Mouse (Mus musculus): Measurements from ENCODE around the gene Hoxb7.

DNA sequence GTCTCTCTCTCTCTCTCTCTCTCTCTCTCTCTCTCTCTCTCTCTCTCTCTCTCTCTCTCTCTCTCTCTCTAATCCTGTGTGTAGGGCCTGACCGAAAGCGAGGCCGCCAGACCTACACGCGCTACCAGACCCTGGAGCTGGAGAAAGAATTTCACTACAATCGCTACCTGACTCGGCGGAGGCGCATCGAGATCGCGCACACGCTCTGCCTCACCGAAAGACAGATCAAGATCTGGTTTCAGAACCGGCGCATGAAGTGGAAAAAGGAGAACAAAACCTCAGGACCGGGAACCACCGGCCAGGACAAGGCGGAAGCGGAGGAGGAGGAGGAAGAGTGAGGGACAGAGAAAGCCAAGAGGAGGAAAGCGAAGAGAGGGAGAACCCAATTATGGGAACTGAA, 2.9 kb downstream of the Hoxb7 start:
- no peak for TF ChIP-seq CTCF (IDR thresholded peaks at IDR 0.05; ENCODE audit: low read depth)
- no peak for TF ChIP-seq EP300 (IDR thresholded peaks at IDR 0.05; ENCODE audit: low read depth)

Data from liver, embryonic 14.5 days (tissue).